Mouse (Mus musculus) mouse trophoblast stem cell (cell line): Measurements from ENCODE around the gene Zmym3.

Experiments
- in situ Hi-C, 2 experiments: fragments of 300-500 bp; cut with MseI, MboI; formaldehyde crosslinking; loops; 2 replicates in 1 of 2; 3 replicates in 1 of 2; pipeline ENCODE4 v1.15.1; 2025

The Zmym3 gene

DNA sequence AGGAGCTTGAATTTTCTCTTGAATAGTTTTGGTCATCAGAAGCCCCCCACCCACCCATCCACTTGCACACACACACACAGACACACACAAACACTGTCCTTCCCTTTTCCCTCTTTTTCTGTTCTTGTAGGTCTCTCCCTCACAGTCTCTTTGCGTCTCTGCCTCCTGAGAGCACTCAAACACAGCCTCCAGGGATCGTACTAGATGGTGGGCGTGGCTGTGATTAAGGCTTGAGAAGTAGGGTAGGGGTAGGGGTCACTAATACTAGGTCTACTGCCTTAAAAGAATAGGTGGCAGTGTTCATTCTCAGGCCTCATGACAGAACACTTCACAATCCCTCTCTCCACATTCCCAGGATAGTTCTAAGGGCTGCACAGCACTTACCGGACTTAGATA, at the start of gene Zmym3:
Zmym3 (minus strand) TSS at position 150 of the 396 bp plus-strand sequence.
- in situ Hi-C loops: no loop called here

DNA sequence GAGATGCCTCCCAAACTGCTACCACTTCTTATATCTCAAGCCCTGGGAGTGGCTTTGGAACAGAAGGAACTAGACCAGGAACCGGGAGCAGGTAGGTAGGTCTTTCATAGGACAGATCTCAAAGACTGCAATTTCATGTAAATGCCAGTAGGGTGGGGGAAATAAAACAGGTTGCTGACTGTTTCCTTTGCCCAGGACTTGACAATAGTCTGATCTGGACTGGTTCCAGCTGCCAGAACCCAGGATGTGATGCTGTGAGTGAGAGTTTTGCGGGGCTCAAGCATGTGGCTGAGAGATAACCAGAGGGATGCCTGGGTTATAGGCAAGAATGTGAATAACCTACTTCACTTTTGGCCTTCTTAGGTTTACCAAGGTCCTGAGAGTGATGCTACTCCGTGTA, 30.9 kb upstream of the Zmym3 start:
- in situ Hi-C loops: no loop called here

DNA sequence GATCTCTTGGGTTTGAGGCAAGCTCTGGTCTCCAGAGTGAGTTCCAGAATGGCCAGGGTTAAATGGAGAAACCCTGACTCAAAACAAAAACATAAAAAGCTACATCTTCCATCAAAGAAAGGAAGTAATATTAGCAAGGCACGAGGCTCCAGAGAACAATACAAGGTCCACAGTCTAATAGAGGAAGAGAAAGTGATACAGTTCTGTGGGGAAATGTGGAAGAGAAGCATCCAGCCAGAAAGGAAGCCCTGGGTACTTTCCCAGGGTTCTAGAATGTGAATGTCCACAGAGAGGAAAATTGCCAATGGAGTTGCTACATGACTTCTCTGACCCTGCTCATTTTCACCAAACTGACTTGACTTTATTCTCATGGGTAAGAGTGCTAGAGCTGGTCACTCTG, 30.5 kb upstream of the Zmym3 start:
- in situ Hi-C loops: no loop called here

DNA sequence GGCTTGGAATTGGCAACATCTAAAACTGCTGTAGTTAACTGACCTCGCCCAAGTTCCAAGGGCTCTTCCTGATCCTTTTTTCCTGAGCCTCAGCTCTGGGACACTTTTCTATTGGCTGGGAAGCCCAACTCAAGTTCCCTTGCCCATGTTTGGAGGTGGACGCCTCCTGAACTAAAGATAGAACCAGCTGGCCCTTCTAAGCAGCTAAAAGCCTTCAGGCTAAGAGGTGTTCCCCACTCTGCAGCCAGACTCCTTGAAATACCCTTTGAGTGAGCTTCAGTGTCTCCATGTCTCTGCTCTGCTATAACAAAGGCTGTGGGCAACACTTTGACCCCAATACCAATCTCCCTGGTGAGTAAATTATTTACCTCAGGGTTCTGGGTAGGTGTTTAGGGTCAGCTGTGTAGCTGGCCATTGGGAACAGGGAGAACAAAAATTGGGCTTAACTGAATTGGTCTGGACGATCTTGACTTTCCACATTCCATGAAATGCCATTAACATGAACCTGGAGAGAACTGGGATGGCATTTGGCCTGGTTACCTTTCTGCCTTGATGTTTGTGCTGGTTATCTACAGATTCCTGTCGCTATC, 28.3 kb upstream of the Zmym3 start, which contains the start of gene Itgb1bp2:
Itgb1bp2 (plus strand) TSS at position 203 of the 590 bp plus-strand sequence.
- in situ Hi-C loops: no loop called here

DNA sequence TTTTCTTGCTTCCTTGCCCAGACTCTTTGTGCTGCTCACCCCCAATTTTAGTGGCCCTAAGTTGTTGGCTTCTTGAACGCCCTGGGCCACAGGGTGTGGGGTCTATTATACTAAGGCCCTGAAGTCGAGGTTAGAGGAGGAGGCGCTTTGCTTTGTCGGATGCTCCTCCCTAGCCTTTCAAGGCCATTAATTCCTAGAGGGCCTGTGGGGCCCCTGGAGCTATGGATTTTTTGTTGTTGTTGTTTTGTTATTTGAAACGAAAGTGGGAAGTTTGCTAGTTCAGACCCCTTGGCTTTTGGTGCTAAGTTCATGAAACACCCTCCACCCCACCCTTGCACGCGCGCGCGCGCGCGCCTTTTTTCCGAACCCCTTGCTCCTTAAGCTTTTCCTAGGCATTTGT, 9.3 kb upstream of the Zmym3 start:
- in situ Hi-C loops: no loop called here

DNA sequence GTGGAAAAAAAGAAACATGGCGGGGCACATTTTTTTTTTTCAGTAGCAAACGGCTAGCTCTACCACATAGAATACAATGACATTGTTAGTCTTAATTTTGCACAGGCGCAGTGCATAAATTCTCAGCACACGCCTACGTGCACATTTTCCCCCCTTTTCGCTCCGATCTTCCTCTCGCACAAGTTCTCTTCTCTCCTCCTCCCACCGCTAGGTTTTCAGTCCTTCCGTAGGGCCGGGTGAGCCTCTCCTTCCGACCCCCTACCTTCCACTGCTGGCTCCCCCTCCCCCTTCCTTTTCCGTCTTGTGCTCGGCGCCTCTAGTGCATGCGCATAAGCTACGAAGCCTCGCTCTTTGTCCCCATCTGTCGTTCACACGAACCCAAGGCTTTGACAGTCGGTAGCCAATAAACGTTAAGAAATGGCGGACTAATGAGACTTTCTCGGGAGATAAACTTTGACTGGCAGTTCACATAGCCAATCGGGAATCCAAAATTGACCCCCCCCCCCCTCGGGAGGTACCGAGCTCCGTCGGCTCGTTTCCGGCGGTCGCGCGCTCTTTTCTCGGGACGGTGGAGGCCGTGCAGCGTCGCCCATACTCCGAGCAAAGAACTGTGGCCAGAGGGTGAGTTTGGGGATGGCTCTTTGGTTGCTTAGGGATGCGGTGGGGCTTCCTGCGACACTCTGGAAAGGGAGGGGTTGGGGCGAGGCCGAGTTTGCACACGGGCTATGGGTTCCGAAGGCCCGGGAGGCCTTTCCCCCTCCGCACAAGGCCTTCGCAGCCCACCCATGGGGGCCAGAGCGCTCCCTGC, 8.7 kb upstream of the Zmym3 start, which contains the start of gene Nono:
Nono (plus strand) TSS at position 177 of the 808 bp plus-strand sequence.
- in situ Hi-C loops: no loop called here

DNA sequence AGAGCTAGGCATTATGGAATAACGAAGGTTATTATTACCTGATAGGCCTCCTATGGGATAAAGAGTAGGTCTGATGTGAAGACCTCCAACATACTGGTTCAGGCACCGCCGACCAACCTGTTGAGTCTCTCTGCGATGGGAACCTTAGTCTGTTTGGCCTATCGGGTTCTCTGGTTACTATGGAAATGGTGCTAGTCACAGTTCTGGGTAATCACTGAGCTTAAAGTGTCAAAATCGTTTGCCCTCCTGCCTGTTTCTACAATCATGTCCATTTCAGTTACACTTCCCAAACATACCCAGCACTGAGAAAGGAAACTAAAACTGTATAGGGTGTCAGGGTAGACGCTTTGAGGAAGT, 8.1 kb upstream of the Zmym3 start:
- in situ Hi-C loops: no loop called here

DNA sequence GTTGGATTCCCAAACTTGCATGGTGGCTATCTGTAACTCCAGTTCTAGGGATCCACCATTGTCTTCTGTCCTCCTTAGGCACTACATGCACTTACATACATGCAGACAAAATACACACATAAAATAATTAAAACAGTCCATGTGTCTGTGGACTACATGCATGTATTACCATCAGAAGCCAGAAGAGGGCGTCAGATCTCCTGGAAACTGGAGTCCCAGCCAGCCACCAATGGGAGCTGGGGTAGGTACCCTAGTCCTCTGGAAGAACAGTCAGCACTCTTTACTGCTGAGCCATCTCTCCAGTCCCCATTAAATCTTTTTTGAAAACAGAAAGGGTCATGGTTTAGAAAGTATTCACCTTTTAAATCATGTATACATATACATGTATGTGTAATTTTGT, 7.1 kb upstream of the Zmym3 start:
- in situ Hi-C loops: no loop called here

DNA sequence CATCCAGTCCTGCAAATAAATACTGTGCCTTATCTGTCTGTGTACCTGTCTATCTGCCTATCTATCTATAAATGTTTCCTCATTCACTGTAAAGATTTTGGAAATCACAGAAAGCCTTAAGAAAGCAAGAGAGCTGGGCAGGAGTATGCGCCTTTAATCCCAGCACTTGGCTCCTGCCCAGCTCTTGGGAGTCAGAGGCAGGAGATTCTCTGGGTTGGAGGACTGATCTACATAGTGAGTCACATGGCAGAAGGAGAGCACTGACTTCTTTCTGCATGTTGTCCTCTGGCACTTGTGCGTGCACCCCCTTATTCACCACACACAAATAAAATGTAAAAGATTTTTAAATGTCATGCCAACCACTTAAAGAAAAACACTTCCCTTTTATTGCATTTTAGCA, 2.8 kb upstream of the Zmym3 start:
- in situ Hi-C loops: no loop called here

DNA sequence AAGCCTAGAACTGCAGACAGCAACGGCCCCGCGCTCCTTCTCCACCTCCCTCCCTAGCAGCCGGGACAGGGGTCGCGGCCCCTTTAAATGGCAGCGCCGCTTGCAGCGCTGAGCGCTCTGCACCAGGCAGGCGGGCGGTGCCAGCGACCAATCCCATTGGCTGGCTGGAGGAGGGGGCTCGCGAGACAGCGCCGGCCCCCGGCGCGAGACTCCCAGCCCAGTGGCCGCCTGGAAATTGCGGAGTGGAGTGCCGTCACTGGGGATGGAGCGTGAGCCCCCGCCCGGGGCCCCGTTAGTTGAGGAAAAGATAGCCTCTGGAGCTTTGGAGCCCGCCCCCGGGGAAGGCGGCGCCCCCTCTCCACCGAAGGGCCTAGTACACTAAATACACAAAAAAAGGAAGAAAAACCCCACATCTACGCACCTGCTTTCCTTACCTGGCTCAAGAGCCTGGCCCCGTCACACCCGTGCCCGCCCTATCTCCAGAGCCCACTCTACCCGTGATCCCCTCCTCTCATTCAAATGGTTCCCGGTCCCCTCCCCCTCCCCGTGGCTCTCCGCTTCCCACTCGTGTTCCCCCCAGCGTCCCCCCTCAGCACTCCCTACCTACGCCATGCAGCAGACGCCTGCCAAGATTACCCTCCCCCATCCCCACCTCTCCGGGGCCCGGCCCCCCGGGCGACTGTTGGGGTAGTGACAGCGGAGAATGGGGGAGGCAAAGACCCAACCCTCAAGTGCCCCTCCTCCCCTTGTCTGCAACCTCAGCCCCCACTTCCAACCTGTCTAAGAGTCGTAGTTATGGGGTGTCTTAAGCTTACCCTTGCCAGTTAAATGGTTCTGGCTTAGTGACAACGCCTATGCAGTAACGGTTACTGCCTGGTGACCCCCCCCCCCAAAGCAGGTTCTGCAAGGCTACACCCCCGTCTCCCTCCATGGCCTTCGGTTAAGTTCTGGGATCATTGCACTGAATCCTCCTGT, 637 bp downstream of the Zmym3 start:
- in situ Hi-C loops: no loop called here

DNA sequence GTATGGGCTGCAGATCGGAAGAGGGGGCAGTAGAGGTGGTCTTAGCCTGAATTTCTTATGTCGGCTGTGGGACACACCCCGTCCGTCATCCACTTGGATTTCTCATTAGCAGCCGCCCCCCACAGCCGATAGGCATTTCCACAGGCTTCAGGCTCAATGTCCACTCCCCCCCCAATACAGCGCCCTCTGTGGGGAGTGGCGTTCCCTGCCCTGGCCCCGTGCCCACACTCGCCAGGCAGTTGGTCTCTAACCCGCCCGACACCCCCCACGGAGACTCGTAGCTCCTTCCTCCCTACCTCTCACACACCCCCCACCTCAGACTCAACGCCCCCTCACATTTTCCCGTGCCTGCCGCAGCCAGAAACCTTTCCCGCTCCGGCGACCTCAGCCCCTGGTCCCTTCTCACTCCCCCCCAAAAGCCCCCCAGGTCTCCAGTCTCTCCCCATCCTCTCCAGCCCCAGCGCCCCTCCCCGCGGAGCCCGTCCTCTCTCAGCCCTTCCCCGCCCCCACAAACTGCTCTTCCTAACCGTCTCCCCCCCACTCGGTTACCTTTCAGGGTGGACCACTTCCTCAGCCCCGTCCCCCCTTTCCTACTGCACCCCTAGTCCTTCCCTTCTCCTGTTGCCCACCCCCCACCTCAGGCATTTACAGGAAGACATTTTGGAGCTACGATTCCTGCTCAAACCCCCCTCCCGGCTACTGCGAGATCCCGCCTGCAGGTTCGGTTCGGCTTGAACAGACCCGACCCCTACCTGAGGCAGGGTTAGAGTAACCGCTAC, 1.5 kb downstream of the Zmym3 start:
- in situ Hi-C loops: no loop called here

DNA sequence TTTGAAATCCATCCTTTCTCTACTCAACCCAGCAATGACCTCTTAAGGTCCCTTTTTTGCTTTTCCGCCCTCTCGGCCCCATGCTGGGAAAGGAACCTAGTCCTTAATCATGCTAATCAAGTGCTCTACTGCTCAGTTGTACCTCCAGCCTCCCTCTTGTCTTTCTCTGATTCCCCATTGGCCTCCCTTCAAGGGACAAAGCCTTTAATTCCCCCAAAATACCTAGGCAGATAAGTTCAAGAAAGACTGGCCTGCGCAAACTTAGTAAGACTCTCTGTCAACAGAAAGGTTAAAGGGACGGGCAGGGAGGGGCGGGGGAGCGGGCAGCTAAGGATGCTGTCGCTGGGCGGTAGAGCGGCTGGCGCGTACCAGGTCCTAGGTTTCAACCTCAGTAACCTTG, 24.2 kb downstream of the Zmym3 start:
- in situ Hi-C loops: no loop called here

DNA sequence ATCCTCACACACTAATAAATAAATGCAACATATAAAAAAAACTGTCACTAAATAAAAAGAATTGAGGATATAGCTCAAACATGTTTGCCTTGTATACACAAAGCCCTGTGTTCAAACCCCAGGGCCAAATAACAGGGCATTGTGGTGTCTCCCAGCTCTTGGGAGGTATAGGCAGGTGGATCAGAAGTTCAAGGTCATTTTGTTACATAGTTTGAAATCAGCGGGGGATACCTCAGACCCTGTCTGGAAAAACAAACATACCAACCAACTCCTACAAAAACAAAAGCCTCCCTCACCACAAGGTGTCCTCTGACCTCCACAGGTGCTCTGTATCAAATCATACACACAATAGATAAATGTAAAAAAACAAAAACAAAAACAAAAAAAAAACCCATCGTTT, 26.3 kb downstream of the Zmym3 start:
- in situ Hi-C loops: no loop called here

DNA sequence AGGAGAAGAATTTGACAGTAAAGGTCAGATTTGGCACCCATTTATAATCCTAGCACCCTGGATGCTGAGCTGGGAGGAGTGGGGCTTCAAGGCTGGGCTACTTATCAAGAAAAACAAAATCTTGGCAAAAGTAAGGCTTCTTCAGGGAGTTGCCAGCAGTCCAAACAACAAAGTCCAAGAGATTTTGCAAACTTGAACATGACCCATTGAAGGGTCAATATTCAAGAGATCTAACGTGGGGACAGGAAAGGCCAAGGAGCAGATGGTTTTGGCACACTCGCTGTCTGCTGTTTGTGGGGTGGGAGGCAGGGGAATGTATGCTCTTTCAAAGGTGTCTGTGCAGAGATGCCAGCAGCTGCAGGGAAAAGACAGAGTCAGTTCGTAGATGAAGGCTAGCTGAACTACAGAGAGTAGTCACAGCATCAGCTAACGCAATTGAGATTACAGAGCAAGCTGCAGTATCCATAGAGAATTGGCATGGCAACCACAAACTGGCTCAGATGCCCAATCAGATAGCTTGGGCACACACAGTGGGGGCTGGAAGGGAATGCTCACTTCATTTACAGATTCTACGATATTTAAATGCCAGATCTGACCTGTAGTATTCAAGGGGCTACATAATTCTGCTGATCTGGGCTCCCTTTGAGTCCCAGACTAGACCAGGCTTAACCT, 31.6 kb downstream of the Zmym3 start:
- in situ Hi-C loops: no loop called here

DNA sequence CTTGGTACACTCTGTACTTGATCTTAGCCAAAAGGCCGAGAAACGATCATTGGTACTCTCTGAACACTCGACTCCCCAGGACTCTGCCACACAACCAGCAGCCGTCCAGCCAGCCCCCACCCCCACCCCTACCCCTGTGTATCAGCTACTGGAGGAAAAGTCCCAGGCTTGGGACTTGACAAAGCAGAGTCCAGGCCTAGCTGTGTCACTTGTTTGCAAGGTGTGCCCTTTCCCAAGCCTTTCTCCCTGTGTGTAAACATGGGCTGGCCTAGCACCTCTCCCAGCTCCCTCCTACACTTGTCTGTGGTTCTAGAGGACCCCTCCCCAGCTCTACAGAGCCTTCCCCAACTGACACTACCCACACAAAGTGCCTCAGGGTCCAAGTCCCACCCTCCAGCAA, 34.4 kb downstream of the Zmym3 start:
- in situ Hi-C loops: no loop called here

DNA sequence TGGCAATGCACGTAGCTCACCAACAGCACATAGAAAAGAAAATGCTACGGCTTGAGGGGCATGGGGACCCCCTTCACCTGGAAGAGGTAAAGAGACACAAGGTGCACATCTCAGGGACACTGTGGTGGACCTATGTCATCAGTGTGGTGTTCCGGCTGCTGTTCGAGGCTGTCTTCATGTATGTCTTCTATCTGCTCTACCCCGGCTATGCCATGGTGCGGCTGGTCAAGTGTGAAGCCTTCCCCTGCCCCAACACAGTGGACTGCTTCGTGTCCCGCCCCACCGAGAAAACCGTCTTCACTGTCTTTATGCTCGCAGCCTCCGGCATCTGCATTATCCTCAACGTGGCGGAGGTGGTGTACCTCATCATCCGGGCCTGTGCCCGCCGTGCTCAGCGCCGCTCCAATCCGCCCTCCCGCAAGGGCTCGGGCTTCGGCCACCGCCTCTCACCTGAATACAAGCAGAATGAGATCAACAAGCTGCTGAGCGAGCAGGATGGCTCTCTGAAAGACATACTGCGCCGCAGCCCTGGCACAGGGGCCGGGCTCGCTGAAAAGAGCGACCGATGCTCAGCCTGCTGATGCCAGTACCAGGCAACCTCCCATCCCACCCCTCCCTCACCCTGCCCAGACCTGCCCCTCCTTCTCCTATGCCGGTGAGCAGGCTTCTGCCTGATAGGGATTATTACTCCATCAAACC, 36.1 kb downstream of the Zmym3 start:
- in situ Hi-C loops: no loop called here

DNA sequence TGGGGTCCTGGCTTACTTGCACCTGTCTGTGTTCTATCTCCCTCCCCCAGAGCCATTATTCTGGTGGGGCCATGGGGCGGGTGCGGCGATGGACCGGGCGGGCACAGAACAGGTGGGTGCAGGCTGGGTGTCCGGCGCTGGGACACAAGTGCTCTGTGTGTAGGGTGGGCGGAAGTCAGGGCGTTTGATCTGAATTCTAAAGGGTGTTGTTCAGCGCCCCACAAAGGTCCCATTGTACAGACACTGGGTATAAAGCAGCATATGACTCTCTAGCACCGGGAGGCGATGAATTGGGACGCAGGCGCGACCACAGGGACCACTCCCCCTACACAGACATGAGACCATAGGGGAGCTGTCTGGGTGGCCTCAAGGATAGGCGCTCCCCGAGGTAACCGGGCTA, 37.2 kb downstream of the Zmym3 start:
- in situ Hi-C loops: no loop called here

DNA sequence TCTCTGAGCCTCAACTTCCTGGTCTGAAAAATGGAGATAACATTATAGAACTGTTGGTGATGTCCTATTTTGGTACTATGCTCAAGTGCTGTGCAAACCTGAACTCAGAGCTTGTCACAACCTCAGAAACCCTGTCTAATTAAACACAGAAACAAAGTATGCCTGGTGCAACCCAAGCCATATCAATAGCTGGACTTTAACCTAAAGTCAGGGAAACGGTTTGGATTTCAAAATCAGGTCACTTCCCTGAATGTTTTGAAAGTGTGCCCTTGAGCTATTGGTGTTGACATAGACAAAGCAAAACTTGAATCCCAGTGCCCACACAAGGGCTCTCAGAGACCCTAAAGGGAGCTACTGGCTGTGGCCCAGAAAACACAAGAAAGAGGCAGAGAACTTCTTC, 40.9 kb downstream of the Zmym3 start:
- in situ Hi-C loops: no loop called here

DNA sequence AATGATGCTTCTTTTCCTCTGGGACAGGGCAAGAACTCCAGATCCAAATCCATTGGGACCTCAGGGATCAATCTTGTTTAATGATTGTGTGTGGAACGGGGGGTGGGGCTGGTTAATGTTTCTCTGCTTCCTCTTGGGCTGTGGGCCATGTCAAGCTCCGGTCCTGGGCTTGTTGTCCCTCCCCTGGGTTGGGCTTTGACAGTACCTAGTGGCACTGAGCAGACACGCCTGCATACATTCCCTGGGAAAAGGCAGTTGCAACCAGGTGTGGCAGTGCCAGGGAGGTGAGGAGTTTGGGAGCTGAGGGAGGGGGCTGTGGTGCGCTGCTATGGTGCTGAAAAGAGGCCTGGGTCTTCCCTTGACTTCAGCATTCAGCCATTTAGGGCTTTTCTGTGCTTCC, 43.6 kb downstream of the Zmym3 start:
- in situ Hi-C loops: no loop called here
